Mouse (Mus musculus): ENCODE results near the gene Kcnj12. TPM values are rescaled to one million over a fixed set of nuclear protein-coding genes. Genes with fewer than 3 reads are reported as not detected.

Kcnj12 gene
- total and polyA plus RNA-seq, 3 experiments = not detected

Other genes with a start within 250 kb of the Kcnj12 start
- gene Top3a, start 245.2 kb upstream of the Kcnj12 start, total RNA-seq (2012; rRNA removed) = 28.8 and 28.9 TPM in 2 replicates
- 19.6 and 20.6 TPM in 2 replicates for gene Top3a, start 245.2 kb upstream of the Kcnj12 start, total RNA-seq (2014; rRNA removed)
- 38.9 and 43.7 TPM in 2 replicates for gene Top3a, start 245.2 kb upstream of the Kcnj12 start, polyA plus RNA-seq (2012; ENCODE audit: insufficient read length, low read depth)
- gene Smcr8, start 245.0 kb upstream of the Kcnj12 start, total RNA-seq (2012; rRNA removed) = 22.4 and 24.6 TPM in 2 replicates
- 8.5 and 11.0 TPM in 2 replicates for gene Smcr8, start 245.0 kb upstream of the Kcnj12 start, total RNA-seq (2014; rRNA removed)
- gene Smcr8, start 245.0 kb upstream of the Kcnj12 start, polyA plus RNA-seq (2012; ENCODE audit: insufficient read length, low read depth) = 24.5 and 27.5 TPM in 2 replicates
- 136 and 189 TPM in 2 replicates for gene Shmt1, start 210.8 kb upstream of the Kcnj12 start, total RNA-seq (2012; rRNA removed)
- 197 and 235 TPM in 2 replicates for gene Shmt1, start 210.8 kb upstream of the Kcnj12 start, total RNA-seq (2014; rRNA removed)
- 178 TPM in 2 replicates for gene Shmt1, start 210.8 kb upstream of the Kcnj12 start, polyA plus RNA-seq (2012; ENCODE audit: insufficient read length, low read depth)
- gene Dhrs7b, start 191.9 kb upstream of the Kcnj12 start, total RNA-seq (2012; rRNA removed) = 63.5 and 63.7 TPM in 2 replicates
- 59.2 and 59.6 TPM in 2 replicates for gene Dhrs7b, start 191.9 kb upstream of the Kcnj12 start, total RNA-seq (2014; rRNA removed)
- gene Dhrs7b, start 191.9 kb upstream of the Kcnj12 start, polyA plus RNA-seq (2012; ENCODE audit: insufficient read length, low read depth) = 43.3 and 46.6 TPM in 2 replicates
- 83.0 and 83.6 TPM in 2 replicates for gene Tmem11, start 143.3 kb upstream of the Kcnj12 start, total RNA-seq (2012; rRNA removed)
- gene Tmem11, start 143.3 kb upstream of the Kcnj12 start, total RNA-seq (2014; rRNA removed) = 62.8 and 71.1 TPM in 2 replicates
- gene Tmem11, start 143.3 kb upstream of the Kcnj12 start, polyA plus RNA-seq (2012; ENCODE audit: insufficient read length, low read depth) = 112 and 117 TPM in 2 replicates
- 3.1 and 5.0 TPM in 2 replicates for gene Natd1, start 107.8 kb upstream of the Kcnj12 start, total RNA-seq (2012; rRNA removed)
- gene Natd1, start 107.8 kb upstream of the Kcnj12 start, total RNA-seq (2014; rRNA removed) = 1.9 and 2.1 TPM in 2 replicates
- gene Natd1, start 107.8 kb upstream of the Kcnj12 start, polyA plus RNA-seq (2012; ENCODE audit: insufficient read length, low read depth) = 4.3 and 5.2 TPM in 2 replicates
- 35.2 and 35.5 TPM in 2 replicates for gene Map2k3, start 90.5 kb upstream of the Kcnj12 start, total RNA-seq (2012; rRNA removed)
- 11.2 and 13.7 TPM in 2 replicates for gene Map2k3, start 90.5 kb upstream of the Kcnj12 start, total RNA-seq (2014; rRNA removed)
- 87.6 and 92.5 TPM in 2 replicates for gene Map2k3, start 90.5 kb upstream of the Kcnj12 start, polyA plus RNA-seq (2012; ENCODE audit: insufficient read length, low read depth)
- gene Tnfrsf13b, start 104.2 kb downstream of the Kcnj12 start, total RNA-seq (2012; rRNA removed) = 260 and 365 TPM in 2 replicates
- gene Tnfrsf13b, start 104.2 kb downstream of the Kcnj12 start, total RNA-seq (2014; rRNA removed) = 338 and 355 TPM in 2 replicates
- gene Tnfrsf13b, start 104.2 kb downstream of the Kcnj12 start, polyA plus RNA-seq (2012; ENCODE audit: insufficient read length, low read depth) = 299 and 356 TPM in 2 replicates
- gene Usp22, start 152.5 kb downstream of the Kcnj12 start, total RNA-seq (2012; rRNA removed) = 56.7 and 65.3 TPM in 2 replicates
- 51.9 and 54.7 TPM in 2 replicates for gene Usp22, start 152.5 kb downstream of the Kcnj12 start, total RNA-seq (2014; rRNA removed)
- 38.9 and 48.1 TPM in 2 replicates for gene Usp22, start 152.5 kb downstream of the Kcnj12 start, polyA plus RNA-seq (2012; ENCODE audit: insufficient read length, low read depth)
- 0.25 and 0.29 TPM in 2 replicates for gene Aldh3a1, start 185.0 kb downstream of the Kcnj12 start, total RNA-seq (2012; rRNA removed)
- gene Aldh3a1, start 185.0 kb downstream of the Kcnj12 start, total RNA-seq (2014; rRNA removed) = 0.12 TPM in 1 of 2 replicates, not detected in the other
- gene Aldh3a1, start 185.0 kb downstream of the Kcnj12 start, polyA plus RNA-seq (2012; ENCODE audit: insufficient read length, low read depth) = 0.13 TPM in 1 of 2 replicates, not detected in the other
- gene Aldh3a2, start 244.9 kb downstream of the Kcnj12 start, total RNA-seq (2012; rRNA removed) = 25.1 and 26.3 TPM in 2 replicates
- 18.5 and 19.5 TPM in 2 replicates for gene Aldh3a2, start 244.9 kb downstream of the Kcnj12 start, total RNA-seq (2014; rRNA removed)
- gene Aldh3a2, start 244.9 kb downstream of the Kcnj12 start, polyA plus RNA-seq (2012; ENCODE audit: insufficient read length, low read depth) = 28.4 and 29.8 TPM in 2 replicates